Mouse (Mus musculus): ENCODE measurements around the gene Cast. TPM values are rescaled to one million over a fixed set of nuclear protein-coding genes. Genes with fewer than 3 reads are reported as not detected.

The Cast gene
- polyA plus RNA-seq, 1 experiment from 2014 or later = 17.7 TPM

GRCm38 (mm10) chr13:74770480-74770879, 38.1 kb downstream of the Cast start:
- 0 out of 2 replicates have a peak, but pooled peaks cover 5% of the 10 kb centered on the region for H3K4me1 ChIP-seq
- peak; percentile 95 for DNase-seq (ENCODE audit: low spot score)
- H3K27me3 ChIP-seq (replicated peaks; ENCODE audit: low read depth, poor library complexity, severe bottlenecking) = no peaks in the 10 kb centered on the region
- H3K4me3 ChIP-seq = peak overlapping the region; percentile 61
- no peaks in the 10 kb centered on the region for H3K9me3 ChIP-seq
- WGBS = under 1% methylated on average over 21 of the region's 21 CpGs
- H3K36me3 ChIP-seq (replicated peaks) = no peaks in the 10 kb centered on the region
- peak overlapping the region; percentile 79 for H3K27ac ChIP-seq (replicated peaks)

- peak; percentile 35 for DNase-seq (ENCODE audit: low spot score)
- Histone ChIP-seq H3K36me3 (replicated peaks) (no peaks in the 10 kb centered on the region), H3K9me3 (no peaks in the 10 kb centered on the region), H3K4me1 (0 out of 2 replicates have a peak, but pooled peaks cover 5% of the 10 kb centered on the region), H3K27ac (replicated peaks) (peak overlapping the region; percentile 79), H3K4me3 (peak overlapping the region; percentile 61), H3K27me3 (replicated peaks; ENCODE audit: low read depth, poor library complexity, severe bottlenecking) (no peaks in the 10 kb centered on the region)
- 12% methylated on average over 8 of the region's 8 CpGs for WGBS
Observed at GRCm38 (mm10) chr13:74769871-74770270, 38.7 kb downstream of the Cast start.

GRCm38 (mm10) chr13:74767186-74767585, 41.4 kb downstream of the Cast start:
- no peak for DNase-seq (ENCODE audit: low spot score)
- 71% methylated on average over 2 of the region's 2 CpGs for WGBS
- 0 out of 2 replicates have a peak, but pooled peaks cover 5% of the 10 kb centered on the region for H3K4me1 ChIP-seq
- no peaks in the 10 kb centered on the region for H3K27me3 ChIP-seq (replicated peaks; ENCODE audit: low read depth, poor library complexity, severe bottlenecking)
- H3K4me3 ChIP-seq = no peak overlapping the region
- no peaks in the 10 kb centered on the region for H3K36me3 ChIP-seq (replicated peaks)
- no peak overlapping the region for H3K27ac ChIP-seq (replicated peaks)
- H3K9me3 ChIP-seq = no peaks in the 10 kb centered on the region

- DNase-seq (ENCODE audit: low spot score) = no peak
- no peak overlapping the region for H3K4me3 ChIP-seq
- no peaks in the 10 kb centered on the region for H3K27me3 ChIP-seq (replicated peaks; ENCODE audit: low read depth, poor library complexity, severe bottlenecking)
- H3K9me3 ChIP-seq = no peaks in the 10 kb centered on the region
- H3K4me1 ChIP-seq = no peaks in the 10 kb centered on the region
- no peaks in the 10 kb centered on the region for H3K36me3 ChIP-seq (replicated peaks)
- 82% methylated on average over 1 of the region's 1 CpGs for WGBS
- no peak overlapping the region for H3K27ac ChIP-seq (replicated peaks)
Observed at GRCm38 (mm10) chr13:74762741-74763140, 45.9 kb downstream of the Cast start.

GRCm38 (mm10) chr13:74759152-74759551, 49.5 kb downstream of the Cast start:
- H3K4me1 ChIP-seq = no peaks in the 10 kb centered on the region
- no peaks in the 10 kb centered on the region for H3K36me3 ChIP-seq (replicated peaks)
- no peak for DNase-seq (ENCODE audit: low spot score)
- no peaks in the 10 kb centered on the region for H3K27me3 ChIP-seq (replicated peaks; ENCODE audit: low read depth, poor library complexity, severe bottlenecking)
- no peak overlapping the region for H3K4me3 ChIP-seq
- H3K9me3 ChIP-seq = no peaks in the 10 kb centered on the region
- H3K27ac ChIP-seq (replicated peaks) = no peak overlapping the region
- 92% methylated on average over 1 of the region's 1 CpGs for WGBS

GRCm38 (mm10) chr13:74743219-74743618, 65.4 kb downstream of the Cast start:
- H3K36me3 ChIP-seq (replicated peaks) = no peaks in the 10 kb centered on the region
- WGBS = 56% methylated on average over 5 of the region's 5 CpGs
- DNase-seq (ENCODE audit: low spot score) = peak; percentile 28
- no peak overlapping the region for H3K4me3 ChIP-seq
- H3K27ac ChIP-seq (replicated peaks) = no peak overlapping the region
- no peaks in the 10 kb centered on the region for H3K27me3 ChIP-seq (replicated peaks; ENCODE audit: low read depth, poor library complexity, severe bottlenecking)
- no peaks in the 10 kb centered on the region for H3K4me1 ChIP-seq
- no peaks in the 10 kb centered on the region for H3K9me3 ChIP-seq

- Histone ChIP-seq H3K4me3 (no peak overlapping the region), H3K9me3 (no peaks in the 10 kb centered on the region), H3K27ac (replicated peaks) (no peak overlapping the region), H3K4me1 (no peaks in the 10 kb centered on the region), H3K36me3 (replicated peaks) (peaks cover 20% of the 10 kb centered on the region), H3K27me3 (replicated peaks; ENCODE audit: low read depth, poor library complexity, severe bottlenecking) (no peaks in the 10 kb centered on the region)
- WGBS = 89% methylated on average over 2 of the region's 2 CpGs
- no peak for DNase-seq (ENCODE audit: low spot score)
Observed at GRCm38 (mm10) chr13:74736396-74736795, 72.2 kb downstream of the Cast start.

GRCm38 (mm10) chr13:74735834-74736233, 72.8 kb downstream of the Cast start:
- Histone ChIP-seq H3K4me1 (no peaks in the 10 kb centered on the region), H3K4me3 (no peak overlapping the region), H3K27ac (replicated peaks) (no peak overlapping the region), H3K36me3 (replicated peaks) (peaks cover 21% of the 10 kb centered on the region), H3K27me3 (replicated peaks; ENCODE audit: low read depth, poor library complexity, severe bottlenecking) (no peaks in the 10 kb centered on the region), H3K9me3 (no peaks in the 10 kb centered on the region)
- 86% methylated on average over 5 of the region's 5 CpGs for WGBS
- no peak for DNase-seq (ENCODE audit: low spot score)

GRCm38 (mm10) chr13:74733726-74734125, 74.9 kb downstream of the Cast start:
- Histone ChIP-seq H3K27me3 (replicated peaks; ENCODE audit: low read depth, poor library complexity, severe bottlenecking) (no peaks in the 10 kb centered on the region), H3K27ac (replicated peaks) (no peak overlapping the region), H3K36me3 (replicated peaks) (peaks cover 24% of the 10 kb centered on the region), H3K4me3 (no peak overlapping the region), H3K9me3 (no peaks in the 10 kb centered on the region), H3K4me1 (no peaks in the 10 kb centered on the region)
- DNase-seq (ENCODE audit: low spot score) = no peak
- WGBS = 94% methylated on average over 4 of the region's 4 CpGs

GRCm38 (mm10) chr13:74719002-74719401, 89.6 kb downstream of the Cast start:
- Histone ChIP-seq H3K36me3 (replicated peaks) (peaks cover 6% of the 10 kb centered on the region; the same call in 1 of the 2 replicates), H3K27me3 (replicated peaks; ENCODE audit: low read depth, poor library complexity, severe bottlenecking) (no peaks in the 10 kb centered on the region), H3K9me3 (no peaks in the 10 kb centered on the region), H3K4me1 (no peaks in the 10 kb centered on the region), H3K4me3 (no peak overlapping the region), H3K27ac (replicated peaks) (no peak overlapping the region)
- no peak for DNase-seq (ENCODE audit: low spot score)
- 86% methylated on average over 2 of the region's 2 CpGs for WGBS

- Histone ChIP-seq H3K36me3 (replicated peaks) (0 out of 2 replicates have a peak, but pooled peaks cover 2% of the 10 kb centered on the region), H3K27ac (replicated peaks) (no peak overlapping the region), H3K9me3 (no peaks in the 10 kb centered on the region), H3K4me1 (no peaks in the 10 kb centered on the region), H3K4me3 (no peak overlapping the region), H3K27me3 (replicated peaks; ENCODE audit: low read depth, poor library complexity, severe bottlenecking) (no peaks in the 10 kb centered on the region)
- no peak for DNase-seq (ENCODE audit: low spot score)
- WGBS = 58% methylated on average over 3 of the region's 3 CpGs
Observed at GRCm38 (mm10) chr13:74696225-74696624, 112.4 kb downstream of the Cast start.

GRCm38 (mm10) chr13:74695497-74696193, 113.0 kb downstream of the Cast start:
- Histone ChIP-seq H3K4me1 (no peaks in the 10 kb centered on the region), H3K9me3 (no peaks in the 10 kb centered on the region), H3K36me3 (replicated peaks) (0 out of 2 replicates have a peak, but pooled peaks cover 2% of the 10 kb centered on the region), H3K27ac (replicated peaks) (no peak overlapping the region), H3K4me3 (no peak overlapping the region), H3K27me3 (replicated peaks; ENCODE audit: low read depth, poor library complexity, severe bottlenecking) (no peaks in the 10 kb centered on the region)
- DNase-seq (ENCODE audit: low spot score) = no peak
- WGBS = 87% methylated on average over 5 of the region's 5 CpGs

All from embryonic facial prominence, embryonic 10.5 days (tissue).